Mouse (Mus musculus): ENCODE measurements around the gene Sorcs3.

The Sorcs3 gene

GRCm38 (mm10) chr19:48533582-48533981 lies 327.8 kb downstream of the Sorcs3 start:
- no peak for DNase-seq

DNA sequence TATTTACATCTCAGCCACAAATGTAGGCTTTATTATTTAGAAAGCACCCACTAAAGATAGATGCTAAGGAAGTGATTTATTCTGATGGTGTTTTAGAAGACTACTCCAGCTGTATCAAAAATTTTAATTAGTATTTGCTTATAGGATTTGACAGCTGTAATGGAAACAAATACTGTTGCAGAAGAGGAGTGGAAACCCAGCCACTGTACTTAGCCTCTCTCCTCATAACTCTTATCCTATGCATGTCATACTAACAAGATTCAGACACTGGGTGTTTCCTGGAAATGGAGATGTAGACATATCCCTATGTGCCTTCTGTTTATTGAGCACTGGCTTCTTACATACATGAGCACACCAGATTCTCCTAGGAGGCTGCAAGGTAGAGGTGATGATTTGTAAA lies 338.5 kb downstream of the Sorcs3 start:
- DNase-seq = no peak

DNA sequence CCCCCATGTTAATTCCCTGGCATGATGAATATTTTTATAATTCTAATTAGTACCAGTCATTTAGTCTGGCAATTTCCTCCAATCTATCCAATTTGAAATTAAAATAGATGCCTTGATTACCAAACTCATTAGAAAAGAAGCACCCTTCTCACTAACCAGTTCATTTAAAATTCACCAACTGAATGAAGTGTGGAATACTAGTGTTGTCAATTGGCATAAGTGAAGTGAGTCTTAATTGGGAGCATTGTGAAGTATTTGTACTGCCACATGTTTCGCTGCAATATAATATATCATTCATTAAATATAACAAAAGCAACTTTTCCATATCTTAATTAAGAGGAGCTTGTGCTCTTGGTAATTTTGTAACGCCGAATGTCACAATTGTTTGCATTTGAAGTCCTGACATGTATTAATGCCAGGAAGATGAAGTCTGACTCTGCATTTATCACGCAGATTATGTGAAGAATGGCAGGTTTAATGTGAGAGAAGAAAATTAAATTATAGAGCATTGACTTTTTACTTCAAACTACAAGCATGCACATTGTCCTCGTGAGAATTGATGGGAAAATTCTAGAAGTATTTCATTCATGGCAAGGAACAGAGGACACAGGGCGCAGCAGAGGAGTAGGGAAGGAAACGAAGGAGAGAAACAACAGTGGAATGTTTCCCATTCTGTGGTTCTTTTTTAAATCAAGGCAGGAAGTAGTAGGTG lies 339.8 kb downstream of the Sorcs3 start:
- DNase-seq = peak; percentile 19

GRCm38 (mm10) chr19:48546133-48546448 lies 340.3 kb downstream of the Sorcs3 start:
- peak; percentile 15 for DNase-seq

DNA sequence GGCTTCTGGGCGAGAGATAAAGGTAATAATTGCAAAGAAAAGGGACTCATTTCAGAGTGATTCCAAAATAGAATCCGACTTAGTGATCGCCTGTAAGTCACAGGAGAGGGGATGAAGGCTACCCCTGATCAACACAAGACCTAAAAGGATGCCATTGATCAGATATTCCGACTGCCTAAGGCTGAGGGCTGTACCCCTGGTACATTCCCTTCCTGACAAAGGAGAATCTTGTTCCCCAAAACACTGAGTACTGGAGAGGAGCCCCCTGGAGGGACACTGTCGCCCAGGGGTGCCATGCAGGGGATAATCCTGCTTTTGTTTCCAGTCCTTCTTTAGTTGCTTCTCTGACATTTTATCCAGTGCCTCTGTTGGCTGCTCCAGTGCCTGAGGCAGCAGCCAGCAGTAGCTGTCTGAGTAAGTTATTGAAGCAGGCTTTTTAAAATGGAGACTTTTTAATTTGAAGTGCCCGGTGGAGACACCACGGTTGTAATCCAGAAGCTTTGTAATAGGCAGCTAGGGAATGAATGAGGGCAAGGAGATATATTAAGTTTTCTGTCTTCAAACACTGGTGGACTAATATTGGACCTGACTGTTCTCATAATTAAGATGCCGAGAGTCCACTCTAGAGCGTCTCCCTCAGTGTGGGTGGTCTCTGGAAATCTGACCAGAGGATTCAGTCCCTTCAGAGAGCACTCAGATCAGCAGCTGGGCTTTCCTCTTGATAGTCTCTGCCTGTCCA lies 342.5 kb downstream of the Sorcs3 start:
- DNase-seq = peak; percentile 70

GRCm38 (mm10) chr19:48559432-48559831 lies 353.6 kb downstream of the Sorcs3 start:
- no peak for DNase-seq

GRCm38 (mm10) chr19:48575736-48576135 lies 369.9 kb downstream of the Sorcs3 start:
- DNase-seq = peak; percentile 17

- peak; percentile 12 for DNase-seq
Measured at GRCm38 (mm10) chr19:48577169-48577568, 371.3 kb downstream of the Sorcs3 start.

DNA sequence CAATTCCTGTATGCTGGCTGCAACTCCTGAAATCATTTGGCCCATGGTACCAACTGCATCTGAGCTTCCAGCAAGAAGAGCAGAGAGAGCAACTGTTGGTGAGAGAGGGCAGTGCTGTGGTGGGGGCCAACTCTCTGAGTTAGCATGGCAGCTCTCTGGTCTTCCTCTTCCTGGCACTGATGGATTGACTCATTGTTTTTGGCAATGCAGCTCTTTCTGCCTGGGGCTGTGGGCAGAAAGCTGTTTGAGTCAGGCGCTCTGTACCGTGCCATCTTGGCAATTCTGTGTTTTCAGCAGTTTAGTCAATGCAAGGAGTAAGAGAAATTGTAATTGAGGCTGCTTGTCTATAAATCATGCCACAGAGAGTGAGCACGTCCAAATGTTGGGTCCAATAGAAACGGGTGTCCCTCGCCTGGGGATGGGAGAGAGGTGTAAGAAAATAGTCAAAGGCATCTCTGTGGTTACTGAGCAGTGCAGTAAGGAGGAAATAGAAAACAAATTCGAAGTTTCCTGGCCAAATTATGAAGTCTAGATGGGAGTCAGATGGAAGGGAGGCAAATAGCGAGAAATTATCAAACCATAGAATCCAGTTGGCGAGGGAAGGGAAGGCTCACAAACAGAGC lies 379.2 kb downstream of the Sorcs3 start:
- DNase-seq = no peak

DNA sequence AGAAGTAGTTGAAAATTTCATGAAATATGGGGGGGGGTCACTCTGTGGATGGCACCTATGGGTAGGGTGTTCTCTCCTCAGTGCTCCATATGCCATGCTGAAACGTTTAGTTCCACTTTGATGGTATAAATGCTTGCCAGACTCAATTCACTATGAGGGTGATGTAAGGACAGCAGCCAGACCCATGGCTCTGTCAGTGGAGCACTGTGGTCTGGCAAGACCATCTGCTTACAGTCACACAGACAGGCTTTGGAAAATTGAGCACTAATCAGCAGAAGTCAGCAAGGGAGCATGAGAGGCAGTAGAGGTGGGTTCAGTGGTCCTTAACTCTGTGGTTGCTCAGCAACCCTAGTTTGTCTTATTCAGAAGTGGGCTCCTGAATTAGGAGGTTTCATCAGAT lies 411.1 kb downstream of the Sorcs3 start:
- DNase-seq = no peak

- no peak for DNase-seq
Measured at GRCm38 (mm10) chr19:48630671-48631327, 425.0 kb downstream of the Sorcs3 start.

DNA sequence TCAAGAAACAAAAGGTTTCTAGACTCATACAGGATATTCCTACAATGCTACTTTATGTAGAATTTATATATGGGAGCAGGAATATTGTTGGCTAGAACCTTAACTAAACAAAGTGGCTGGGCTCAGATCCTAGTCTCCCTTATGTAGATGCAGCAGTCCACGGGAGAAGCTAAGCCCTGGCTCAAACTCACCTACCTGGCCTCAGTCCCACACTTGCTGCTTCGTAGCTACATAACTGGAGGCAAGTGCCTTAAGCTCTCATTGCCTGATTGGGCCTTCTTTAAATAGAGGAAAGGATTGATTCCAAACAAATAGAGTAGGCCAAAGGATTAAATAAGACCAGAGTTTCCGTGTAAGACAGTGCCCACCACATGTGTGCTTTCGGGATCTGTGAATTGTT lies 436.7 kb downstream of the Sorcs3 start:
- DNase-seq = no peak

- DNase-seq = no peak
Measured at GRCm38 (mm10) chr19:48649941-48650340, 444.1 kb downstream of the Sorcs3 start.

DNA sequence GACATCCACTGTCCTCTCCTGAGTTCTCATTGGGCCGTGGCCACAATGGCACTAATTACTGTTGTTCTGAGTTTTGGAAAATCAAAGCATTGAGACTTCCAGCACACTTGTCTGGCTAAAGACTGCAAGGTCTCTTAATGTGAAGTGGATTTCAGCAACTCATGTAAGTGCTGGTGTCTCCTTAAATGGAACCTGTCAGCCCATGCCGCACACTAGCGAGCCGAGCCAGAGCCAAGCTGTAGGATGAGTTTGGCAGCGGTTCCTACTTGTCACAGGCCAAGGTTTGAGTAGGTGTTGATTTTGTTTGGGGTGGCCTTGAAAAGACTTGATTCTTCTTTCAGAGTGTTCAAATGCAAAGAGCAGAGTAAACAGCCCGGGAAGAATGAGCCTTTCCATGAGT lies 445.8 kb downstream of the Sorcs3 start:
- DNase-seq = no peak

- no peak for DNase-seq
Measured at GRCm38 (mm10) chr19:48660201-48660600, 454.4 kb downstream of the Sorcs3 start.

- DNase-seq = no peak
Measured at GRCm38 (mm10) chr19:48679896-48680295, 474.1 kb downstream of the Sorcs3 start.

DNA sequence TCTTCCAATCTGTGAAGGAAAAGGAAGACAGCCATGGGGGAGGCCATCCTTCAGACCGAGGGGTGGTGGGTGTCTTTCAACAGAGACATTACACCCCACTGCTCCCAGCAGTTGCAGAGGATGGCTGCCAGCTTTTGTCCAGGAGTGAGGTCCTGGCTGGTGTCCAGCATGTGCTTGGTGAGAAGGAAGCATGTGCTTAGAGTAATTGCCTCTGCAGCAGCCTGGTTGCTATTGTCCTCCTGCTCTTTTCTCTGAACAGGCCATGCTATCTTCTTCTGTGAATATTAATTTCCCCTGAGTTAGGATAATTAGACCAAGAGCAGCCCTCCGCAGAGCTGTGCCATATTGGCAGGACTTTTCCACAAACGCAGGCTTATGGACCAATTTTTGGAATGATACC lies 476.7 kb downstream of the Sorcs3 start:
- DNase-seq = peak; percentile 86

GRCm38 (mm10) chr19:48686369-48686768 lies 480.5 kb downstream of the Sorcs3 start:
- DNase-seq = no peak

GRCm38 (mm10) chr19:48700111-48700658 lies 494.4 kb downstream of the Sorcs3 start:
- no peak for DNase-seq

GRCm38 (mm10) chr19:48703763-48704162 lies 497.9 kb downstream of the Sorcs3 start:
- DNase-seq = no peak

- peak; percentile 87 for DNase-seq
Measured at GRCm38 (mm10) chr19:48706267-48706923, 500.6 kb downstream of the Sorcs3 start.

DNA sequence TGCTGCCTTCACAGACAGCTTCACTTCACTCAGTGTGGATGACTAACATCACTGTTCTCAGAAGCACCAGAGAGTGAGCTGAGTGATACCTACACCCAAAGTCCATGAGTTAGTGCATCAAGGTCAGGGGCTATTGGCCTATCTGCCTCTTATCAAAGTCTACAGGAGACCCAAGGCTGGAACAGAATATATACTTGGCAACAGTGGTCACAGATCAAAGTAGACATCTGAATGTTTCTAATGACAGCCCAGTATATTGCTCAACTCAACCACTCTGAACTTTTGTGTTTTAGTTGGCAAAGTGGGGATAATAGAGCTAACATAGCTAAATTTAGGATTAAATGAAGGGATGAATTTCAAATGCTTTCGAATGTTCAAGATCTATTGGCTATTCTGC lies 501.1 kb downstream of the Sorcs3 start:
- no peak for DNase-seq
